Mouse (Mus musculus) midbrain, embryonic 13.5 days (tissue): ENCODE data around the gene Rbm8a2. TPM values are rescaled to one million over a fixed set of nuclear protein-coding genes. Genes with fewer than 3 reads are reported as not detected.
A peak's percentile ranks its signal among the peaks of the same experiment; 100 is the strongest.
"Not testable (repeated sequence)": the region's sequence is repeated elsewhere in the genome, so short reads cannot be mapped to it uniquely, and the experiment has no call there.

ENCODE experiments used
- ATAC-seq: fragments of 200-750 bp; cut with Nextera tagmentation; 2 replicates; pipeline ENCODE4 v1.8.0; 2017; ENCODE audit warnings: mild to moderate bottlenecking, moderate TSS enrichment, moderate library complexity
- H3K27ac ChIP-seq: fragments of 300-500 bp; sonication (generic); 2 replicates; pipeline ENCODE4 v1.5.1; 2015; ENCODE audit warnings: inconsistent platforms, mild to moderate bottlenecking, moderate library complexity
- H3K27me3 ChIP-seq: fragments of 300-500 bp; sonication (generic); 2 replicates; pipeline ENCODE4 v1.6.1; 2015; ENCODE audit warnings: mild to moderate bottlenecking, inconsistent platforms
- H3K36me3 ChIP-seq: fragments of 300-500 bp; sonication (generic); 2 replicates; pipeline ENCODE4 v1.6.1; 2015; ENCODE audit warnings: mild to moderate bottlenecking, inconsistent platforms
- H3K4me1 ChIP-seq: fragments of 300-500 bp; sonication (generic); replicated peaks from 2 replicates; pipeline ENCODE4 v1.6.1; 2015; ENCODE audit warnings: inconsistent platforms
- H3K4me2 ChIP-seq: fragments of 300-500 bp; sonication (generic); replicated peaks from 2 replicates; pipeline ENCODE4 v1.6.1; 2015; ENCODE audit warnings: moderate library complexity, mild to moderate bottlenecking, inconsistent platforms
- H3K4me3 ChIP-seq: fragments of 300-500 bp; sonication (generic); replicated peaks from 2 replicates; pipeline ENCODE4 v1.5.1; 2015; ENCODE audit warnings: mild to moderate bottlenecking, inconsistent platforms
- H3K9ac ChIP-seq: fragments of 300-500 bp; sonication (generic); replicated peaks from 2 replicates; pipeline ENCODE4 v1.6.1; 2015; ENCODE audit warnings: mild to moderate bottlenecking, inconsistent platforms
- H3K9me3 ChIP-seq: fragments of 300-500 bp; sonication (generic); 2 replicates; pipeline ENCODE4 v1.6.1; 2016; ENCODE audit warnings: mild to moderate bottlenecking, inconsistent platforms
- WGBS: fragments of 180-500 bp; shearing (Covaris S2); methylation state at CpG from one replicate; pipeline ENCODE4 v1.1.7; 2015; 5-methylcytosine and 5-hydroxymethylcytosine counted together
- polyA plus RNA-seq: library from polyadenylated mRNA; unstranded; fragments of >200 nt; fragmentation: Nextera tagmentation; extraction: Ambion mirVana; gene quantifications from 2 replicates; pipeline ENCODE4 v1.2.1, GENCODE M21; 2015

Rbm8a2 gene
- 0.52 and 0.85 TPM in 2 replicates for polyA plus RNA-seq

GRCm38 (mm10) chr1:175979014-175979413 lies at the start of gene Rbm8a2:
Gene Rbm8a2 (minus strand): TSS chr1:175979114.
- H3K27ac ChIP-seq, H3K4me3 ChIP-seq, H3K27me3 ChIP-seq, H3K4me1 ChIP-seq, H3K4me2 ChIP-seq, H3K9ac ChIP-seq, ATAC-seq, H3K9me3 ChIP-seq, H3K36me3 ChIP-seq: not testable (repeated sequence)
- WGBS, result 98% methylated on average over 7 of the region's 7 CpGs

DNA sequence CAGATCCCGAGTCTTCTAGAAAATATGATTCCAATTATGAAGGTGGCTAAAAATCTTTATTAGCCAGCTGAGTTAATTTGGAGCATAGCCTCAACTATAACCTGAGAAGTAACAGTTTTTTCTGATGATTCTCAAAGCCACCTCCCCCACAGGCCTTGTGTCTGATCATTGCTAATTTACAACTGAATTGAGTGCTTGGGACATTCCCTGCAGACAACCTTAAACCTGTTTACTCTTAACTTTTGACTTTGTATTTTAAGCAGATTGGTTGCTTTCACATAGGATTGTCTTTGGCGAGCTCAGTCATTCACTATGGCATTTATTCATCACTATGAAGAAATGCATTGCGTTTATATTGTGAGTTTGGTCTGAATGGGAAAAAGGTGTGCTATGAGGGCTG lies 49.5 kb upstream of the Rbm8a2 start:
- no peak overlapping the region for H3K4me2 ChIP-seq
- H3K36me3 ChIP-seq, result no peaks in the 10 kb centered on the region
- ATAC-seq, result no peak
- H3K4me1 ChIP-seq, result no peaks in the 10 kb centered on the region
- H3K9ac ChIP-seq, result no peak overlapping the region
- WGBS, result 57% methylated on average over 3 of the region's 3 CpGs
- H3K4me3 ChIP-seq, result no peak overlapping the region
- no peak overlapping the region for H3K27ac ChIP-seq
- H3K27me3 ChIP-seq, result no peaks in the 10 kb centered on the region
- H3K9me3 ChIP-seq, result no peaks in the 10 kb centered on the region

DNA sequence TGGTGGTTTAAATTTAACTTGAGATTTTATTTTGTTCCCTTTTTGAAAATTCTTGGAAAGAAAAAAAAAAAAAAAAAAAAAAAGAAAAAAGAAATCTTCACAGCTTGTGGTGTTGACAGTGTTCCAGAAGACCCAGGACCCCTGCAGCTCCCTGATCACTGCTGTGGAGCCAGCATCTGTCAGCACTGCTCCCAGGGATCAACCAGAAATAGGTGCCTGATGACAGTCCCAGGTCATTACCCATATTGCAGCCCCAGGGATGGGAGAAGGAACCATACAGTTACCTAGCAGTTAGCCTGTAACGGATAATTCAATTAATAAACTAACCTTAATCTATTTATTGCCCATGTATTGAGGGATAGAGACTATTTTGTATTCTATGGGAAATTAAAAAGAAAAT lies 45.6 kb upstream of the Rbm8a2 start:
- Histone ChIP-seq H3K9me3 (no peaks in the 10 kb centered on the region), H3K27me3 (no peaks in the 10 kb centered on the region), H3K4me1 (no peaks in the 10 kb centered on the region), H3K27ac (no peak overlapping the region), H3K4me2 (no peak overlapping the region), H3K4me3 (no peak overlapping the region), H3K36me3 (no peaks in the 10 kb centered on the region), H3K9ac (no peak overlapping the region)
- WGBS, result 53% methylated on average over 1 of the region's 1 CpGs
- no peak for ATAC-seq

DNA sequence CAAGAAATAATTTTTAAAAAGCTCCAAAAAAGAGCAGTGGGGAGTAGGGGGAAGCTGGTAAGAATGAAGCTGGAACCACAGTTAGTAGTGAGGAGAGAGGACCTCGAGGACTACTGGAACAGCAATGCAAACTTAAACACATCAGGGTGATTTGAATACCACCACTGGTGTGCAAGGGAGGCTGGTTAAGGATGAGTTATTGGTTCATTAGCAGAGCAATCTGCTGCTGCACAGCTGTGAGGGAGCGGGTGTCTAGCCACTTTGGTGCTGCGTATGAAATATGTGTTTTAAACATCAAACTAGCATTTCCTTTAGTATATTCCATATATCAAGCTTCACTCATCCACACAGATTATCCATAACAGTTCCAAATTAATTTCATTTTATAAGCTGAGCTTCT lies 39.6 kb upstream of the Rbm8a2 start:
- no peak for ATAC-seq
- H3K4me2 ChIP-seq, result no peak overlapping the region
- H3K4me3 ChIP-seq, result no peak overlapping the region
- no peaks in the 10 kb centered on the region for H3K36me3 ChIP-seq
- no peaks in the 10 kb centered on the region for H3K9me3 ChIP-seq
- 93% methylated on average over 3 of the region's 3 CpGs for whole genome bisulfite sequencing
- H3K27me3 ChIP-seq, result no peaks in the 10 kb centered on the region
- H3K27ac ChIP-seq, result no peak overlapping the region
- H3K4me1 ChIP-seq, result peaks cover 7% of the 10 kb centered on the region
- no peak overlapping the region for H3K9ac ChIP-seq

DNA sequence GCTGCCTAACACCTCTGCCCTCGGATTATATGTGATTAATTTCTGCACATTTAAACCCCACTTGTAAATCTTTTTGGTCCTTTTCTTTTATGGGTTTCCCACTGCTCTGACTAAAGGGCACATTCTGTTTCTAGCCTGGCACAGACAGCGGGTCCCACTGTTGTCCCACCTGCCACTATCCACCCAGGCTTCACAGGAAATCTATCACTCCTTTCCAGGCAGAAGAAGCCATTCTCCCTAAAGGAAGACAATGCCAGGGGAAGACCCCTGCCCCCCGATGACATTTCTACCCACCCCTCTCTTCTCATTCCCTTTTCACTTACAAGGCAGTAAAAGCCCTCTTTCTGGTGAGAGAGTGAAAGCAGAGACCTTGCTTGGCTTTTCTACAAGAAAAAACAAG lies 37.2 kb upstream of the Rbm8a2 start:
- Histone ChIP-seq H3K9ac (no peak overlapping the region), H3K4me2 (no peak overlapping the region), H3K4me3 (no peak overlapping the region), H3K27ac (no peak overlapping the region), H3K9me3 (no peaks in the 10 kb centered on the region), H3K4me1 (peaks cover 7% of the 10 kb centered on the region), H3K27me3 (no peaks in the 10 kb centered on the region), H3K36me3 (no peaks in the 10 kb centered on the region)
- 58% methylated on average over 3 of the region's 3 CpGs for WGBS
- no peak for ATAC-seq

DNA sequence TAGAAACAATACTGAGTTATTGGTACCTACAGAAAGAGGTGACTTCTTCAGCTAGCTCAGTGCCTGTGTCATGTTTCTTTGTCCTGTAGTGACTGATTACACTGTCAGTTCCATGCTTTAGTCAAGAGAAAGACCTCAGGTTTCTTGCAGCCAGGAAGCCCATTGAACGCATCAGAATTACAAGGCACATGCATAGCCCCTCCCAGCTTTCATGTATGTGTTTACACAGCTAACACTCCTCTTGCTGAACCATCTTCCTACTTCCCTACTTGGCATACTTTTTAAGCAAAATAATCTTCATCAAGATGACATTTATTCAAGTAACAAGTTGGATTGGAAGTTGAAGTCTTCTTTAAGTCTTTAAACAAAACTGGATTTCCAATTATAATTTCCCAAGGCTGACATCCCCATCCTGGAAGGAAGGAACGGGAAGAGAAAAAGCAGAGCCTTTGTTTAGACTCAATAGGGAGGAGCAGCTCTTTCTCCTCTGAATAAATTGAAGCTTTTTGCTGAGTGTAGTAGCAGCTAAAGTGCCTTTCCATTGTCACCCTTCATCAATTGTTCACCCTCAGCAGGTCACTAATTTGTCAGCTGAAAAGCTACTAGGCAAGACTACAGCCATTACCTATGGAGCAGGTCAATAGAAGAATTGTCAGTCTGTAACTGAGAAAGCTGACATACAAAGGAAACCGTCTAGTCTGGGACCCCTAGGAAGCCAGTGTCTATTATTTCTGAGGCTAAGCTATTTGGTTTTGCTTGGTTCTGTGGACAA lies 34.8 kb upstream of the Rbm8a2 start:
- Histone ChIP-seq H3K9me3 (no peaks in the 10 kb centered on the region), H3K9ac (no peak overlapping the region), H3K4me2 (no peak overlapping the region), H3K4me3 (no peak overlapping the region), H3K4me1 (peaks cover 7% of the 10 kb centered on the region), H3K36me3 (no peaks in the 10 kb centered on the region), H3K27me3 (no peaks in the 10 kb centered on the region), H3K27ac (peak overlapping the region; percentile 32; the same call in 1 of the 2 replicates)
- peak; percentile 82 for ATAC-seq
- 2% methylated on average over 3 of the region's 3 CpGs for WGBS

DNA sequence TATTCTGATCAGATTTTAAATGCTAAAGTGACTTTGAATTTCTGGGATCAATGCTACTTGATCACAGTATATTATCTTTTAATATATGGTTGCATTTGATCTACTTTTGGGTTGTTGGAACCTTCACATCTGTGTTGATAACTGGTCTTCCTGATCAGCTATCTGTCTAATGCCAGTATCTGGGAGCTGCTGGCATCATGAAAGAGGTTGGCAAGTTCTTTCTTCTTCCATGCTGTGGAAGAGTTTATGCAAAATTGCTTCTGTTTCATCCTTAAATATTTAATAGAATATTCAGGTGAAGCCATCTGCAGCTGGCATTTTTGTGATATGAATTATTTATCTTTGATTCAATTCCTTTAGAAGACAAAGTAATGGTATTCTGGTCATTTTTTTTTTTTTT lies 32.6 kb upstream of the Rbm8a2 start:
- Histone ChIP-seq H3K9me3 (no peaks in the 10 kb centered on the region), H3K4me2 (no peak overlapping the region), H3K27ac (no peak overlapping the region), H3K36me3 (no peaks in the 10 kb centered on the region), H3K4me1 (peaks cover 7% of the 10 kb centered on the region), H3K9ac (no peak overlapping the region), H3K27me3 (no peaks in the 10 kb centered on the region), H3K4me3 (no peak overlapping the region)
- no peak for ATAC-seq

GRCm38 (mm10) chr1:176011072-176011471 lies 32.2 kb upstream of the Rbm8a2 start:
- ATAC-seq, result no peak
- no peak overlapping the region for H3K27ac ChIP-seq
- H3K9ac ChIP-seq, result no peak overlapping the region
- no peaks in the 10 kb centered on the region for H3K27me3 ChIP-seq
- H3K4me3 ChIP-seq, result no peak overlapping the region
- no peaks in the 10 kb centered on the region for H3K9me3 ChIP-seq
- H3K36me3 ChIP-seq, result no peaks in the 10 kb centered on the region
- no peak overlapping the region for H3K4me2 ChIP-seq
- peaks cover 7% of the 10 kb centered on the region for H3K4me1 ChIP-seq

DNA sequence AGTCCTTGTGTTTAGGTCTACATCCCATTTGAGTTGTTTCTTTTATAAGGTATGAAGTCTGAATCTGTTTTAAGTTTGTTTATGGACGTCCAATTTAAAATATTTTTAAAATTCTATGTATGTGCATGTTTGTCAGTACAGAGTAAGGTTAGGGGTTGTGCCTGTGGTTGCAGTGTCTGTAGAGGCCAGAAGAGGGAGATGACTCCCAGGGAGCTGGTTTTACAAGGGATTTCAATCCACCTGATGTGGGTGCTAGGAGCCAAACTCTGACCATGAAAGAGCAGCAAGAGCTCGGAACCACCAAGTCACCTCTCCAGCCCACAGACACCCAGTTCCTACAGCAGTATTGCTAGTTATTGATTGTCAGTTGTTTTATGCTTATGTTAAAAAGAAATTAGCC lies 29.5 kb upstream of the Rbm8a2 start:
- Histone ChIP-seq H3K4me1 (no peaks in the 10 kb centered on the region), H3K36me3 (no peaks in the 10 kb centered on the region), H3K4me2 (no peak overlapping the region), H3K9ac (no peak overlapping the region), H3K9me3 (no peaks in the 10 kb centered on the region), H3K27me3 (no peaks in the 10 kb centered on the region), H3K4me3 (no peak overlapping the region), H3K27ac (no peak overlapping the region)
- WGBS, result 84% methylated on average over 2 of the region's 2 CpGs
- ATAC-seq, result no peak

DNA sequence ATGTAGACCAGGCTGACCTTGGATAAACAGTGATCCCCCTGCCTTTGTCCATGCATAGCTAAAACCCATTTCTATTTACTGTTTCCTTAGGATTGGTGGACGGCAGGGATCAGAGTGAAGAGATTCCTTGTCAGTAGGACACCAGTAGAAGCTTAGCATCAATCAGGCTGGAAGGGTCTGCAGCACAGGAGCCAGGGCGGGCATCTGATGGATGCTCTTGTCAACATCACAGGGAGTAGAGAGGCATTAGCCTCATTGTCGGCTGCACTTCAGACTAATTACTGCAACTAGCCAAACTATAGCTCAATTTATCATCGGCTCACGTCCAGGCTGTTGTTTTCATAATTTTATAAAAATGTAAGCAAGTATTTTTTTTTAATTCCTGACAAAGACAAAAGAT lies 21.7 kb upstream of the Rbm8a2 start:
- Histone ChIP-seq H3K9me3 (no peaks in the 10 kb centered on the region), H3K36me3 (no peaks in the 10 kb centered on the region), H3K4me2 (no peak overlapping the region), H3K27me3 (no peaks in the 10 kb centered on the region), H3K27ac (no peak overlapping the region), H3K4me1 (peaks cover 10% of the 10 kb centered on the region), H3K4me3 (no peak overlapping the region), H3K9ac (no peak overlapping the region)
- no peak for ATAC-seq
- WGBS, result 80% methylated on average over 5 of the region's 5 CpGs

GRCm38 (mm10) chr1:175997076-175997651 lies 18.2 kb upstream of the Rbm8a2 start:
- WGBS, result 48% methylated on average over 7 of the region's 7 CpGs
- Histone ChIP-seq H3K27me3 (no peaks in the 10 kb centered on the region), H3K9ac (no peak overlapping the region), H3K4me3 (no peak overlapping the region), H3K4me1 (peaks cover 10% of the 10 kb centered on the region), H3K27ac (peak overlapping the region; percentile 55), H3K9me3 (no peaks in the 10 kb centered on the region), H3K36me3 (no peaks in the 10 kb centered on the region), H3K4me2 (no peak overlapping the region)
- ATAC-seq, result peak; percentile 59

- Histone ChIP-seq H3K4me2 (no peak overlapping the region), H3K27me3 (no peaks in the 10 kb centered on the region), H3K36me3 (no peaks in the 10 kb centered on the region), H3K9me3 (no peaks in the 10 kb centered on the region), H3K4me1 (no peaks in the 10 kb centered on the region), H3K27ac (no peak overlapping the region), H3K9ac (no peak overlapping the region), H3K4me3 (no peak overlapping the region)
- 90% methylated on average over 4 of the region's 4 CpGs for WGBS
- no peak for ATAC-seq
Observed at GRCm38 (mm10) chr1:175988912-175989311, 10.0 kb upstream of the Rbm8a2 start.

GRCm38 (mm10) chr1:175988448-175988847 lies 9.5 kb upstream of the Rbm8a2 start:
- no peak for ATAC-seq
- WGBS, result 94% methylated on average over 5 of the region's 5 CpGs

More at GRCm38 (mm10) chr1:175988448-175988847, 9.5 kb upstream of the Rbm8a2 start:
- H3K4me1 ChIP-seq, result no peaks in the 10 kb centered on the region
- H3K36me3 ChIP-seq, result no peaks in the 10 kb centered on the region
- H3K27me3 ChIP-seq, result no peaks in the 10 kb centered on the region
- H3K9me3 ChIP-seq, result no peaks in the 10 kb centered on the region
- no peak overlapping the region for H3K4me2 ChIP-seq
- H3K27ac ChIP-seq, result no peak overlapping the region
- H3K9ac ChIP-seq, result no peak overlapping the region
- H3K4me3 ChIP-seq, result no peak overlapping the region
